Mouse (Mus musculus): ENCODE results near the gene Zbtb16. TPM values are rescaled to one million over a fixed set of nuclear protein-coding genes. Genes with fewer than 3 reads are reported as not detected.

Gene Zbtb16
- total RNA-seq, 2 experiments from 2014 or later = 144 to 166 TPM

DNA sequence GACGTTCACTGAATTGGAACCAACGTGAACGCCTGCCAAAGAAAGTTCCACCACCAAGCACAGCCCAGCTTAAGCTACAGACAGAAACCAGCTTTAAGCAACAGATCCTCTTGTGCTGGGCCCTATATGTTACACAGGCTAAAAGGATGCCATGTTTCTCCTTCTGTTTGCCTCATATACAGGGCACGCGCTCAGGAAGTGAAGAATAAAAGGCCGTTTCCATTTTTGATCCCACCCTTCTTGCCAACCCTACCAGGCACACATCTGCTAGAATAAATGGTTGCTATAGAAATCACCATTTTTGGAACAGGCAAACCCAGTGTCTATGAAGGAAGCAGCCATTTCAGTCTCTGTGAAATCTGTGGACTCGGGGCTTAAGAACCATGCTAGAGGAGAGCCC, 59.8 kb downstream of the Zbtb16 start:
- no peak for DNase-seq

GRCm38 (mm10) chr9:48775561-48775960, 60.5 kb downstream of the Zbtb16 start:
- intact Hi-C loops (cut with DNase I) = no loop called here
- no peak for DNase-seq

More for the DNA sequence above, 59.8 kb downstream of the Zbtb16 start:
- intact Hi-C loops (cut with DNase I) = no loop called here

- no peak for DNase-seq
- intact Hi-C loops (cut with DNase I) = no loop called here
Measured at GRCm38 (mm10) chr9:48773710-48774109, 62.3 kb downstream of the Zbtb16 start.

- intact Hi-C loops (cut with DNase I) = no loop called here
Measured at GRCm38 (mm10) chr9:48773130-48773529, 62.9 kb downstream of the Zbtb16 start.

GRCm38 (mm10) chr9:48771504-48771903, 64.5 kb downstream of the Zbtb16 start:
- intact Hi-C loops (cut with DNase I) = no loop called here
- no peak for DNase-seq

More at GRCm38 (mm10) chr9:48773130-48773529, 62.9 kb downstream of the Zbtb16 start:
- no peak for DNase-seq

GRCm38 (mm10) chr9:48768965-48769364, 67.1 kb downstream of the Zbtb16 start:
- intact Hi-C loops (cut with DNase I) = no loop called here
- no peak for DNase-seq

GRCm38 (mm10) chr9:48767666-48768432, 68.2 kb downstream of the Zbtb16 start:
- DNase-seq = no peak
- intact Hi-C loops (cut with DNase I) = no loop called here

DNA sequence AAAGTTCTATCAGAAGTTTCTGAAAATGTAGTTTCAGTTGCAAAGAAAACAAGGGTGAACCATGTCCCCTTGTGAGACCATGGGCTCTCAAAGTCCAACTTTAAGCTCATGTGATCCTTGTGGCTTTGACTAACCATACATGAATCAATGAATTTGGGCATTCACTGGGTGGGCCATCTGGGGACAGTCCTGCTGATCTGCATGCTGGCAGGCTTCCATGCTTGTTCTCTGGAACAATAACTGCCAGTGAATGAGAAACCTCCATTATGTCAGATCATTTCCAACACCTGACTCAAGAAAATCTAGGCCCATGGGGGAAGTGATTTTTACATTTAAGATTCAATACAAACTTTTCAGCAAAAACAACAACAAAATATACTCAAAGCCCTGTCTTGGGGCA, 70.1 kb downstream of the Zbtb16 start:
- no peak for DNase-seq
- intact Hi-C loops (cut with DNase I) = no loop called here

DNA sequence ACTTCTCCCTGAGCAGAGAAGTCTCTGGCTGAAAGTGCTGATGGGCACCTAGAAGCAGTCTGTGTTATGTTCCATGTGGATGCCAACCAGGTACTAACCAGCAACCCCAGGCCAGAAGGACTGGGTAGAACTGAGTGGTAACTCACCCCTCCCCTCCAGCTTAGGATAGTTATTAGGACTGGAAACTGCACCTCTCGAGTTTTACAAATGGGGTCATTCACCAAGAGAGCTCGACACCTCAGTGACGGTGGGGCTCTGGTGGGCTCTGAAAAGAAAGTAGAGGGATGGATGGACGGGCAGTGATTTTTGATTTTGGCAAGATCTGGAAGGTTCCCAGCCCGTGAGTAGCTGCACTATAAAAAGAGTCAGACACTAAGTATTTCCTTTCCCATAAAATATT, 71.7 kb downstream of the Zbtb16 start:
- DNase-seq = no peak
- intact Hi-C loops (cut with DNase I) = no loop called here

DNA sequence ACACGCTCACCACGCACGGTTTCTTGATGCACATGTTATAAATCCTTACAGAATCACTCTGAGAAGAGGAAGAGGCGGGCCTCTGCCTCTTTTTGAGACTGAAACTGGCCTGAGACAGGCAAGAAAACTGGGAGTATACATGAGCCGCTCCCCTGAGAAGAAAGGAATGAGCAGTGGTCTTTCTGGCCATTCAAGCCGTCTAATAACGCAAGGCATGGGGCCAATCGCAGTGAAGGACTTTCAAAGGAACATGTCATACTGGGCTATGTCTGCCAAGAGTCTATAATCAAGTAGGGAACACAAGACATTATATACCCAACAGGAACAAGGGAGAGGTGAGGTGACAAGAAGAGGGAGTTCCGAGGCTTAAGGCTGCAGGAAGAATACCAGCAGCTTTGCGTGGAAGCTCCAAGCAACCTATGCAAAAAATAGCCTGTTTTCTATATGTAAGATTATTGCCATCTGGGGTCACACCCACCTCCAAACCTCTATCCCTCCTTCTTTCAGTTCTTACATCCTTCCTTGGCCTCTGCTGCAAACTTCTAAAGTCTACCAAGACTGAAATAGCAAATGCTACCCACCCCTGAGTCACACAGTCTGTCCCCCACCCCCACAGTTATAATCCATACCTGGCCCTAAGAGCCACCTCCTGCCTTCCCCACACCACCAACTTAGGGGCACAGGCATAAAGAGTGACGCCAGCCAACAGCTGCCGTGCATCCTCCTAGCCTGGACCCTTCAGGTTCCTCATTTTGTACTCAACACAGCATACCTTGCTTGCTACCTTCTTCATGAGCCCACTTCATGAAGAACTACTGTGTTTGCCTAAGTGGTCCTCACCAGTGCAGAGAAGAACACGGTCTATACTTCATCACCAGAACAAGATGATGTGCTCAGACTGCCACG, 74.0 kb downstream of the Zbtb16 start:
- intact Hi-C loops (cut with DNase I) = no loop called here

GRCm38 (mm10) chr9:48761175-48761556, 74.9 kb downstream of the Zbtb16 start:
- DNase-seq = no peak
- intact Hi-C loops (cut with DNase I) = no loop called here

More for the DNA sequence above, 74.0 kb downstream of the Zbtb16 start:
- no peak for DNase-seq

DNA sequence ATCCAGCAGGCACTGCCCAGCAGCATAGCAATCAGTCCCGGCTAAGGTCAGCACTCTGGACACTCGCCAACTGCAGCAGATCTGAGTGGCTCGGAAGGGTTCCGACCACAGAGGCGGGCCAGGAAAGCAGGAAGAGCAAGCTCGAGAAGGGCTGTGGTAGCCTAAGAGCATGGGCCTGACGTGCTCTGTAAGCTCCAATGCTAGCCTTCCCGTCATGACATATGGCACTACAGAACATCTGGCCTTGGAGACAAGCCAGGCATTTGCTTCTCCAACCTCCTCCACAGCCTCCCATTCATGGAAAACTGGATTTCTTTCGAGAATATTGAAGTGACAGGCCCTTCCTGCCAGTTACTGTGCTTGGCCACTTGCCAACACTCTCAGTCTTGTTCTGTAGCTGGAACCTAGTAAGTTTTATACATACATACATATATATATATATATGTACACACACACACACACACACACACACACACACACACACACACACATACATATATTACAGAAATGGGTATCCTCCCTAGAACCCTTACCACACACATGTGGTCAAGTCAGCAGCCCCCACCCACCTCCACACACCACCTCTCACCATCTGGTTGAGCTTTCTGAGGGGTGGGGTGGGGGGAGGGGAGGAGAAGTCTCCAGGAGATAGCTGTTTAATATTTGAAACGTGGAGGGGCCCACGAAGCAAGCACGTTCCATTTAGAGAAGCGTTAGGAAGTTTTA, 75.4 kb downstream of the Zbtb16 start:
- intact Hi-C loops (cut with DNase I) = no loop called here
- DNase-seq = peak; percentile 75 to 76

GRCm38 (mm10) chr9:48759098-48759497, 76.9 kb downstream of the Zbtb16 start:
- DNase-seq = no peak
- intact Hi-C loops (cut with DNase I) = no loop called here

DNA sequence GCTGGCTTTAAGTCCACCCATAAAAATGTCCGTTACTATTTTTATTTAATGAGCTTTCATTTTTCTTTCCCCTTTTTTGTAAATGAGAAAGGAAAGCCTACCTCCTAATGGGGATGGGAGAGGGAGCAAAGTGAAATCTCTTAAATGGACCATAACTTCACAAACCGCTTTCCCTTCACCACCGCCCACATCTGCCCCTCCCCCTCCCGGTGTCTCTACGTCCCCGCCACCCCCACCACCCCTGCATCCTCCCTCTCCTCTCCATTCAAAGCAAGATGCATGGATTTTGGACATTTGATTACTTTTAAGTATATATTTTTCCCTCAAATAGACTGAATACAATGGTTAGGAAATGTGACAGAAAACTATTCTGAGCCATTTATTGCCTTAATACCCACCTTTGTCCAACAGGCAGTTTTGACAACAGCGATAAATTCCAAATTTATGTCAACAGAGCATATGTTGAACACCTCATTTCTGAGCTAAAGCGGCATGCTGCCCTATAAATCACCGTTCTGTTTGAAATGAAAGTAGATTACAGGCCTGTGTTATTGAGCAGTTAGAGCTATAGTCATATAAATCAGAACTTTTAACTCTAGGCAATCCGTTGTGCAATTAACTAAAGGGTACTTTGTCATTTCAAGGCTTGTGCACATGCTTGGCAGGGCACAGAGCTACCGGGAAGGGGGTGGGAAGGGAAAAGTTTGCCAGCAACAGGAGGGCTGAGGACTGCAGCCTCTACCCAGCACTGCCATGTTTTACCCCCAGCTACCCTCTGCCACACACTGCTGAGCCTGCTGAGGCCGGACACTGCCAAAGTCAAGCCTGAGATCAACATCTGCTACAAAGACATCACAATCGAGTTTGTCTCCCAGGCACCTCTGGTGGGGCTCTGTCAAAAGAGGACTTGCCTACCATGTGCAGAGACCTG, 78.1 kb downstream of the Zbtb16 start:
- DNase-seq = no peak
- intact Hi-C loops (cut with DNase I) = no loop called here

- intact Hi-C loops (cut with DNase I) = no loop called here
- DNase-seq = no peak
Measured at GRCm38 (mm10) chr9:48756261-48756812, 79.7 kb downstream of the Zbtb16 start.

DNA sequence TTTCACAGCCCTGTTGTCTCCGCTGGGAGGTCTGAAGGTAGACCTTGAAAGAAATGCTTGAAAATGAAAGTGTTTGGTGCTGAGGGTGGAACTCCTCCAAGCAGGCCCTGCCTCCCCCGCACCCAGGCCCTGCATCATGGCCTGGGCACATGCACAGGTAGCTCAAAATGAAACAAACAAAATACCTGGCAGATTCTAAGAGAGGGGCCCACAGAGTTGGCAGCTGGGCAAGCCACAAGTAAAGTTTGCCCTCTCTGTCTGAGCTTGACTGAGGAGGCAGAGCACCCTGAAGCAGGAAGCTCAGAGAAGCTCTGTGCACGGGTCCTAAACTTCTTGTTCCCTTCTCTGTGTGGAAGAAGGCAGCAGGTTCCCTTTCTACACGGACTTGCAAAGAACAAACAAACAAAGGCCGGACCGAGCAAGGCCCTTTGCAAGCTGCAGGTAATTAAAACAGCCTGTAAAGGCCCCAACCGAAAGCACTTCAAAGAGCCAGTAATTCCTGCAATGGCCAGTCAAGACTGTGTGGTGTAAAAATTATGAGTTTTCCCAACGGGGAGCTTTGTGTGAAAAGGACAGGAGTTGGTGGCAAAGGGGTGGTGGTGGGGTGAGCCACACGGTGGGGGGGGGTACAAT, 80.5 kb downstream of the Zbtb16 start:
- intact Hi-C loops (cut with DNase I) = no loop called here
- no peak for DNase-seq

DNA sequence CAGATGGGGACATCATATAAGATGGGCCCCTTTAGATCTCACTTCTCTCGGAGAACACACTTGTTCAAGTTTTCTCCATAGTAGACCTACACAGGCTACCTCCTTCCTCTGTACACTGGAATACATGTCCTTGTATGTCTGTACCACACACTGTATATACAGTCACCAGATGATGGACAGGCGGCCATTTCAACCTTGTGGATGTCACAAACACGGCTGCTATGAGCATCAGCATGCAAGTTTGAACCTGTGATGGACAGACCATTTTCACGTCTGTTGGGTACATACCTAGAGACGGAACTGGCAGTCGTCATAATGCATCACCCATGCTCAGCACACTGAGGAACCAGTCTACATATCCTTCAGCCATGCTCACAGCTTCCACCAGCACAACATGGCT, 81.6 kb downstream of the Zbtb16 start:
- intact Hi-C loops (cut with DNase I) = no loop called here
- DNase-seq = no peak

DNA sequence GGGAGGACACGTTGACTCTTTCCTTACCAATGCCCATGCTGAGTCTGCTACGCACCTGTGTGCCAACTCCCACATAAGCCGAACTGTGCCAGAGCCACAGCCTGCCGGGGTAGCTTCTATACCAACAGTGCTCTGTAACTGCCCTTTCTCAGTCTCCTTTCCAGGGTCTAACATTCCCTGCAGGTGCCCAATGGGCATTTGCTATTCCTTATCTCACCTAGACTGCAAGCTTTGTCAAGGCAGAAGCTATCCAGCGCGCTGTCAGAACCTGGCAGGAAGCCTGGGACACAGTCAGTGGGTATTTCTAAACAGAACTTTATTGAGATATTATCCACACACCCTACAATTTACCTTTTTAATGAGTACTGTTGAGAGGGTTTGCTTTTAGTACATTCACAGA, 82.1 kb downstream of the Zbtb16 start:
- DNase-seq = no peak
- intact Hi-C loops (cut with DNase I) = no loop called here

GRCm38 (mm10) chr9:48751900-48752299, 84.1 kb downstream of the Zbtb16 start:
- DNase-seq = no peak
- intact Hi-C loops (cut with DNase I) = no loop called here
